Mouse (Mus musculus) kidney, postnatal 0 days (tissue): Measurements from ENCODE around the gene Grm4. TPM values are rescaled to one million over a fixed set of nuclear protein-coding genes. Genes with fewer than 3 reads are reported as not detected.

Source experiments
- ATAC-seq: fragments of 200-750 bp; cut with Nextera tagmentation; replicated peaks from 2 replicates; pipeline ENCODE4 v1.8.0; 2017; ENCODE audit warnings: low read depth, moderate number of reproducible peaks, moderate TSS enrichment, moderate library complexity; ENCODE audit not compliant: low FRiP score
- DNase-seq: peaks from one replicate; pipeline ENCODE4 v3.0.0-alpha.2; 2016; ENCODE audit warnings: low spot score
- H3K27ac ChIP-seq: fragments of 300-500 bp; sonication (generic); 2 replicates; pipeline ENCODE4 v1.5.1; 2014; ENCODE audit warnings: mild to moderate bottlenecking
- H3K27me3 ChIP-seq: fragments of 300-500 bp; sonication (generic); 2 replicates; pipeline ENCODE4 v1.6.1; 2014; ENCODE audit warnings: low read length, mixed read lengths; ENCODE audit not compliant: insufficient read depth
- H3K36me3 ChIP-seq: fragments of 300-500 bp; sonication (generic); 2 replicates; pipeline ENCODE4 v1.6.1; 2014; ENCODE audit warnings: low read length, mixed read lengths; ENCODE audit not compliant: insufficient read depth
- H3K4me1 ChIP-seq: fragments of 300-500 bp; sonication (generic); replicated peaks from 2 replicates; pipeline ENCODE4 v1.6.1; 2014; ENCODE audit warnings: antibody characterized with exemption, low read length, mixed read lengths; ENCODE audit not compliant: insufficient read depth
- H3K4me2 ChIP-seq: fragments of 300-500 bp; sonication (generic); 2 replicates; pipeline ENCODE4 v1.6.1; 2014; ENCODE audit warnings: mild to moderate bottlenecking, low read length, moderate library complexity, mixed read lengths
- H3K4me3 ChIP-seq: fragments of 300-500 bp; sonication (generic); replicated peaks from 2 replicates; pipeline ENCODE4 v1.5.1; 2014; ENCODE audit warnings: low read depth, low read length
- H3K9ac ChIP-seq: fragments of 300-500 bp; sonication (generic); 2 replicates; pipeline ENCODE4 v1.6.1; 2014; ENCODE audit warnings: low read depth, low read length
- H3K9me3 ChIP-seq: fragments of 300-500 bp; sonication (generic); replicated peaks from 2 replicates; pipeline ENCODE4 v1.6.1; 2016; ENCODE audit warnings: low read length, inconsistent platforms, mixed read lengths
- CTCF ChIP-seq: IDR thresholded peaks from 2 replicates; pipeline ENCODE4 v1.5.1; 2016; ENCODE audit warnings: antibody characterized with exemption, low read depth, mild to moderate bottlenecking, moderate library complexity
- WGBS: fragments of 180-500 bp; shearing (Covaris S2); extraction: QIAGEN DNeasy Blood & Tissue Kit; methylation state at CpG from one replicate; pipeline ENCODE4 v1.1.7; 2014; 5-methylcytosine and 5-hydroxymethylcytosine counted together
- polyA plus RNA-seq: library from polyadenylated mRNA; unstranded; fragments of >200 nt; fragmentation: Nextera tagmentation; extraction: Ambion mirVana; gene quantifications from 2 replicates; pipeline ENCODE4 v1.2.1, GENCODE M21; 2015

Grm4 gene
- polyA plus RNA-seq, 1 experiment from 2014 or later = 1.3 TPM

DNA sequence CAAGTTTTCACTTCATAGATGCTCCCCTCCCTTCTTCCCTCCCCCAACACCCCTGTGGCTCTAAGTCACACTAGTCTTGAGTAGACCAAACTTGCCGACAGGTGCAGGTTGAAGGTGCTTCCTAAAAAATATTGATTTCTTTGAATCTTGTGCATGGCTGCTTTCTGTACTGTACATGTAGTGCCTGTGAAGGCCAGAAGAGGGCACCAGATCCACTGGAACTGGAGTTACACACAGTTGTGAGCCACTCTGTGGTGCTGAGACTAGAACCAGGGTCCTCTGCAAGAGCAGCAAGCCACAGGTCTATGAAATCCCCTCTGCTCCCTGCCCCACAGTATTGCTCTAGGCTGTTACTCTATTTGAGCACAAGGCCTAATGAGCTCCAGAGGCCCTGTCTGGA, 144.1 kb downstream of the Grm4 start:
- 97% methylated on average over 1 of the region's 1 CpGs for WGBS
- no peak overlapping the region for H3K4me3 ChIP-seq
- H3K36me3 ChIP-seq = no peaks in the 10 kb centered on the region
- H3K4me1 ChIP-seq = no peaks in the 10 kb centered on the region
- ATAC-seq = no peak
- no peak overlapping the region for H3K4me2 ChIP-seq
- TF ChIP-seq CTCF = peak; percentile 32
- no peak for DNase-seq
- H3K9me3 ChIP-seq = no peaks in the 10 kb centered on the region; the same call in 1 of the 2 replicates
- no peak overlapping the region for H3K9ac ChIP-seq
- no peak overlapping the region for H3K27ac ChIP-seq
- no peaks in the 10 kb centered on the region for H3K27me3 ChIP-seq

DNA sequence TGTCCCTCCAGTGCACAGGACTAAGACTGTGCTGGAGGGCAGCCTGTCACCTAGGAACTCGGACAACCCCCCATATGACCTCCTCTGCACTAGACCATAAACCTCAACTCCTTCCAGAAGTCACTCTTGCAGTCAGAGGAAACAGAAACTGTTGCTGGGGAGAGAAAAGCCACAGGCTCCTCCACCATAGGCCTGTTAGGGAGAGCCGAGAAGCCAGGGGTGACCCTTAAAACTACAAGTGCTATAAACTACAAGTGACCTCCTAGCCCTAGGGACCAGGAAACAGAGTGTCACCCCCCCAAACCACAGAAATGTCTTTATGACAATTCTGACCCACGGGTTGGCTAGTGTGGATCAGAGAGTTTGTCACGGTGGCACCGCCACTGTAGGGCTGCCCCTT, 145.7 kb downstream of the Grm4 start:
- peak; percentile 10 for DNase-seq
- Histone ChIP-seq H3K4me2 (no peak overlapping the region), H3K4me3 (no peak overlapping the region), H3K4me1 (no peaks in the 10 kb centered on the region), H3K9me3 (no peaks in the 10 kb centered on the region; the same call in 1 of the 2 replicates), H3K9ac (no peak overlapping the region), H3K27me3 (no peaks in the 10 kb centered on the region), H3K27ac (no peak overlapping the region), H3K36me3 (no peaks in the 10 kb centered on the region)
- TF ChIP-seq CTCF = no peak
- WGBS = 42% methylated on average over 5 of the region's 5 CpGs
- ATAC-seq = no peak

Other genes with a start within 250 kb of the Grm4 start
- gene Hmga1, start 35.1 kb upstream of the Grm4 start, polyA plus RNA-seq = 131 and 136 TPM in 2 replicates
- gene AI413582, start 44.4 kb upstream of the Grm4 start, polyA plus RNA-seq = 34.5 and 35.6 TPM in 2 replicates
- gene Nudt3, start 102.1 kb upstream of the Grm4 start, polyA plus RNA-seq = 69.5 and 70.2 TPM in 2 replicates
- not detected in 2 replicates for gene RPS10-NUDT3, start 113.8 kb upstream of the Grm4 start, polyA plus RNA-seq
- gene Rps10, start 115.3 kb upstream of the Grm4 start, polyA plus RNA-seq = 1,042 and 1,140 TPM in 2 replicates
- gene Pacsin1, start 134.1 kb upstream of the Grm4 start, polyA plus RNA-seq = 1.6 and 1.7 TPM in 2 replicates
- gene Spdef, start 207.6 kb upstream of the Grm4 start, polyA plus RNA-seq = 0.26 and 0.30 TPM in 2 replicates